Mouse (Mus musculus) liver, postnatal 0 days (tissue): ENCODE data around the gene R3hdm4.

ENCODE experiments used
- CTCF ChIP-seq: sonication (generic); IDR thresholded peaks from 2 replicates; pipeline ENCODE4 v1.5.1; 2016; ENCODE audit warnings: antibody characterized with exemption, low read depth
- EP300 ChIP-seq: IDR thresholded peaks from 2 replicates; pipeline ENCODE4 v1.6.1; 2016; ENCODE audit warnings: antibody characterized with exemption, low read depth, mild to moderate bottlenecking

DNA sequence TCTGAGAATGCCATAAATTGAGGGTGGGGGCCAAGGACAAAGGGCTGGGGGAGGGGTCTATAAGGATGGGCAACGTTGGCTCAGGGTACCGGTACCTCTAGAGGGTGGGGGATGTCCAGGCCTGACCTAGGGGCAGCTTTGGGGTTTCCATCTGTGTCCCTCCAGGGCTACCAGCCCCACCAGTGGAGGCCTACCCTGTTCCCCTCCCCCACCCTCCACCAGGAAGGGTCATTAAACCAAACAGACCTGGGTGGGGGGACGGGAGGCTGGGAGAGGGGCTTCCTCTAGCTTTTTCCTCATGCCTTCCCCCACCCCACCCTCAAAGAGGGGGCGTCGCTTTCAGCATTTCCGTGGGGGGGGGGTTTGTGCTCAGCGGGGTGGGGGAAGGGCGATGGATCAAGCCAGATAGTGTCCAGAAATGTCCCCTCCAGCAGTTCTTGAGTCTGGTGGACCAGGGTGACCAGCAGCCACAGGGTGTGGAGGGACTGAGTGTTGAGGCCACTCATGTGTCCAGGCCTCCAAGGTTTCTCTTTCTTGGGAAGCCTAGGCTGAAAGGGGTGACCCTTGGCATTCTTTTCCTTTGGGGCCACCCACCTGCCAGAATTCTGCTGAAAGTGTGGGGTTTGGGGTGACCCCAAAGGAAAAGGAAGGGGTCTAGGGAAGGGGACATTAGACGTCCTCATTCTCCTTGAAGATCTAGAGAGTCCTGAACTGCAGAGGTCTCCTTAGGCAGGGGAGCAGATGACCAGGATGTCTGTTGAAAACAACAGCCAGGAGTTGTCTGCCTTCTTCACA is 8.1 kb upstream of the R3hdm4 start:
- TF ChIP-seq CTCF = no peak
- no peak for TF ChIP-seq EP300
